Mouse (Mus musculus): ENCODE measurements at regions not wholly inside any gene's neighbourhood (a gene's known extent, or its start where the extent isn't known, plus 50 kb on each side); places are given as distances from the start of the nearest gene placed in this dataset.

DNA sequence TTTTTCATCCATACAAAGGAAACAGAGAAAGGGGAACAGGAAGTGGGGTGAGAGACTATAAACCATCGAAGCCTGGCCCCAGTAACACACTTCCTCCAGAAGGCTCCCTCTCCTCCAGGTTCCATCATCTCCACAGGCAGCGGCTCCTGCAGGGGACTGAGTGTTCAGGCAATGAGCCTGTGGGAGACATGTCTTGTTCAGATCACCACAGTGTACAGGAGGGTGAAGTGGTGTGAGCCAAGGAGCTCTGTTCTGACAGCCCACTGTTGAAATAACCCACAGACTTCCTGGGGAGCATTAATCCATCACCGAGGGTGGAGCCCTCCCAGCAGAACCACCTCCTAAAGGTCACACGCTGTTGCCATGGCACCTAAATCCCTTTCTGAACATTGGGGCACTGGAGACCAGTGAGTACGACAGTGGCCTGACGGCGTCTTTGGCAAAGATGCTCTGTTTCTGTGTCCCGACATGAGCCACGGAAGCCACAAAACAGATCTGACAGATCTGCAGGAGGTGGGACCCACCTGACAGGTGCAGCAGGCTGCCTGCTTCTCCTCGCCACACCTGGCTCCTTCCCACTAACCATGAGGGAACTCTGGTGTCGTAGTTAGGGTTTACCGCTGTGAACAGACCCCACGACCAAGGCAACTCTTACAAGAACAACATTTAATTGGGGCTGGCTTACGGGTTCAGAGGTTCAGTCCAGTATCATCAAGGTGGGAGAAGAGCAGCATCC is 60.9 kb downstream of the Psmg1 start:
- ATAC-seq (ENCODE audit: extremely low read depth, insufficient number of reproducible peaks, low FRiP score, poor library complexity, severe bottlenecking) = peak; percentile 59; the same call in 1 of the 2 replicates

DNA sequence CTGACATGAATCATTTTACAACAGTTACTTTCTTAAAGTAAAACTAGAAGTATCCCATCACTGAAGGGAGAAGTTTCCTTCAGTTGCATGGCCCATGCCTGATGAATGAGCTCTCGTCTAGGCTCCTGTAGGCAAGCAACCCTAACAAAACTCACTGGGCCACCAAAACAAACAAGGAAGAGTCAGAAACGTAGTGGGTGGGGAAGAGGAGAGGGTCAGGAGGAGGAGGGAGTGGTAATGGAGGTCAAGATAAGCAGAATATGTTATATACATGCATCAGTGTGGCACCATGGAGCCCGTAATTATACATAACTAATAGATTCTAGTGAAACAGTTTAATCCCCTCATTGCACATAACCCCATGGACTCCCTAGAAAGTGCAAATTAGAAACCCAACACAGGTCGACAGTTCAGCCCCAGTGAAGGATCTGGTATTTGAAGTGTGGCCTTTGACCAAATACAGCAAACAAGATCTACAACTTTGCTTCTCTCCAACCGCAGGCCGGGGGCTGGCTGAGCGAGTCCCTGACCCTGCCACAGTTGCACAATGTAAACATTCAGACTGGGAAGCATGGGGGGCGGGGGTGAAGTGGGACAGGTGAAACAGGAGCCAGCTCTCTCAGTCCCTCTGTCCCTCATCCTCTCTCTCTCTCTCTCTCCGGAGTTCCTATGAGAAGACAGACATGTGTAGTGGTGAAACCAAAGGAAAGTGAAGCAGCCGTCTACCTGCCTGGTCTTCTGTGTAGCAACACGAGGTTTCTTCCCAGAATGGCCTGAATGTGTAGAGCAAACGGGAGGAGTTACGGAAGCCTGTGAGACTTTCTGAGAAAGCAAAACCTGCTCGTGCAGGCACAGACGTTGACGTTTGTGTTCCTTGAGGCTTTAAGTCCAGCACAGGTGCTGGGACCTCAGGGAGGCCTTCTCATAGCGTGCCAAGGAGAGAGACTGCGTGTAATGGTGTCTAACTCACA is 62.2 kb downstream of the Psmg1 start:
- no peak for ATAC-seq (ENCODE audit: extremely low read depth, insufficient number of reproducible peaks, low FRiP score, poor library complexity, severe bottlenecking)

DNA sequence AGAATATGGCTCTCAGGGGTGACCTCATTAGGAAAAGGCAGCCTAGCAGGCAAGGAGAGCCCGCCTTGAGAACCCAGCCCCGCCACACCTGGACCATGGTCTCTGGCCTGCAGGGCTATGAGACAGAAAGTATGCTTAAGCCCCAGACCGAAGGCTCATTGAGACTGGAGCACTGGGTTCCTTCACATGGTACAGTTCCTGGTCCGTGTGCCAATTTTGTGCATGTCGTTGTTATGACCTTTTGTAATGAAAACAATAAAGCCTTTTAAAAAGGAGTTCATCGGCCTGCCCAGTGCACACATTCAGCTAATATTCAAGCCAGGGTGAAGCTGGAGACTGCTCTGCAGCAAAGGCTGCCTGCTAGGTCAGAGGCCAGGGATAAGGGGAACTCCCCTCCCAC is 64.2 kb downstream of the Psmg1 start:
- ATAC-seq (ENCODE audit: extremely low read depth, insufficient number of reproducible peaks, low FRiP score, poor library complexity, severe bottlenecking) = no peak

DNA sequence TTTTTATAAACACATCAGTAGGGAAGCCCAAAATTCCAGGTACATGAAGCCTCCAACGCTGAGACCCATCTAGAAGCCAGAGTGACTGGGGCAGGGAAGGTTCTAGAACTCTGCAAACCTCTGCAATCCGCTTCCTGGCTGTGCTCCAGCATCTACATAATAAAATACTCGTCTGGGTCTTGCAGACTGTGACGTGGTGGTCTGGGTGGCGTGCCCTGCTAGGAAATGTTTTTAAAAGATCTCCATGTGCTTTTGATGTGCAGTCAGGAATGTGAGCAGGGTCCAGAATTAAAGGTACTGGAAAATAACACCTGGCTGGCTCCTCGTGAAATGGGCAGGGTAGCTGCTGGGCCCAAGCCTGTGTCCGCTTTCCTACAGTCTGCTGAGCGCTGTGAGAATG is 66.0 kb downstream of the Psmg1 start:
- no peak for ATAC-seq (ENCODE audit: extremely low read depth, insufficient number of reproducible peaks, low FRiP score, poor library complexity, severe bottlenecking)

DNA sequence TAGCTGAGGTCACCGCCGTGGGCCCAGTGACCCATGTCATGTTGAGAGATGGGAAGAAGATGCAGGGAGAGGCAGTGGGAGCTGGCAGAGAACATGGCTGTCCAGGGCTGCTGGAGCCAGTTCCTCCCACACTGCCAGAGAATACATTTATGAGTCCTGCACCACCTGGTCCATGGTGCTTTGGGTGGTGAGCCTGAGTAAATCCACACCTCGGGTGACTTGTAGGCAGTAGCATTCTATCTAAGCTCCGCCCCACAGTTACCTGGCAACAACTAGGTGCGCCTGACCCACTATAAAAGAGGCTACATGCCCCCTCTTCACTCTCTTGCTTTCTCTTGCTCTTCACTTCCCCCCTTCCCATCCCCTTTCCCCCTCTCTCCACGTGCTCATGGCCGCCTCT is 66.8 kb downstream of the Psmg1 start:
- no peak for ATAC-seq (ENCODE audit: extremely low read depth, insufficient number of reproducible peaks, low FRiP score, poor library complexity, severe bottlenecking)

DNA sequence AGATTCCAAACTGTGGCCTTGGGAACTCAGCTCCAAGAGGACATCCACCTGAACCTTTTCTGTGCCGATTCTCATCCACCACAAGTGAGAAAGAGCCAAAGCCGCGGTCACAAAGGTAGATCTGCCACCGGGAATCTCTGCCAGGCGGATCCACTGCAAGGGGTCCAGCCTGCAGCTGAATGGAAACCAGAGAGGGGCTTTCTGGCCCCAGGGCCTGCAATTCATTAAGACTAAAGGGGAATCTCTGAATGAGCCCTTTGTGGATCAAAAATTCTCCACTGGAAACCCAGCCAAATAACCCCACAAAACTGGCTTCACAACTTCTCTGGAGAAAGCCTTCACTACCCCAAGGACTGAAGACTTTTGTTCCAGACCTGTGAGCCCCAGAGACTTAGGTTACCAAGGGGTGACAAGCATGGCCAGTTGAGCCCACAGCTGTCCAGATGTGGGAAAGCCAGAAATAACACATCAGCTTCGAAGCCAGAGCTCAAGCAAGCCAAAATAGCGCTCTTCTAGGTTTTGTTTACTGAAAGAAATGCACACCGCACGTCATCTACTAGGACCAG is 68.3 kb downstream of the Psmg1 start:
- ATAC-seq (ENCODE audit: extremely low read depth, insufficient number of reproducible peaks, low FRiP score, poor library complexity, severe bottlenecking) = no peak

DNA sequence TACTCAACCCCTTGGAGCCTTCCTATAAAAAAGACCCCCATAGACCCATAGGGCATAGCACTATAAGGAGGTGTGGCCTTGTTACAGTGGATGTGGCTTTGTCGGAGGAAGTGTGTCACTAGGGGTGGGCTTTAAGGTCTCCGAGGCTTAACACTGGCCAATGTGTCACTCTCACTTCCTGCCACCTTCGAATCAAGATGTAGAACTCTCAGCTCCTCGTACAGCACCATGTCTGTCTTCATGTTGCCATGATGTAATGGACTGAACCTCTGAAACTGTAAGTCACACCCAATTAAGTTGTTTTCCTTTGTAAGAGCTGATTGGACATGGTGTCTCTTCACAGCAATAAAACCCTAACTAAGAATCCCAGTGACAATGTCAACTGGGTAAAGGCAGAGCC is 69.6 kb downstream of the Psmg1 start:
- no peak for ATAC-seq (ENCODE audit: extremely low read depth, insufficient number of reproducible peaks, low FRiP score, poor library complexity, severe bottlenecking)

DNA sequence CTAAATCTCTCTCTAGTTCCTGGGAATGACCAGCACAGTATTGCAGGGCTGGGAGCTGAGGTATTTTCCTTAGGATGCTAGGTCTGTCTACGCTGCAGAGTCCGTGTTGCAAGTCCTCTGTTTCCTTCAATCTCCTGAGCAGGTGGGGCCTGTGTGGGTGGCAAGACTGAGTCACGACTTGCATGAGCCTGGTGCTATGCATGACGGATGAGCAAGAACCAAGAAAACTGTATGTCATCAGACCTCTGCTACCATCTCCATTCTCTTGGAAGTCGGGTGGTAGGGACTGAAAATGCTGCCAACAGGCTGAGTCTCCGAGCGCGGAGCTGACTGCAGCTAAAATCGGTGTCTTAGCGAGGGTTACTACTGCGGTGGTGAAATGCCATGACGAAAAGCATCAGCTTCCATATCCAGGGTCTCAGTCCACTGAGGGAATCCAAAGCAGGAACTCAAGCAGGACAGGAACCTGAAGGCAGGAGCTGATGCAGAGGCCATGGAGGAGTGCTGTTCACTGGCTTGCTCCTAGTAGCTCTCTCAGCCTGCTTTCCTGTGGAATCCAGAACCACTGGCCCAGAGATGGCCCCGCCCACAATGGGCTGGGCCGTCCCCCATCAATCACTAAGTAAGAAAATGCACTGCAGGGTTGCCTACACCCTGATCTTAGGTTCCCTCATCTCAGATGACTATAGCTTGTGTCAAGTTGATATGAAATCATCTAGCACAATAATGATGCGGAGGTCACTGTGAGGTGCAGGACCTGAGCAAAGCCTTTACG is 71.9 kb downstream of the Psmg1 start:
- no peak for ATAC-seq (ENCODE audit: extremely low read depth, insufficient number of reproducible peaks, low FRiP score, poor library complexity, severe bottlenecking)

DNA sequence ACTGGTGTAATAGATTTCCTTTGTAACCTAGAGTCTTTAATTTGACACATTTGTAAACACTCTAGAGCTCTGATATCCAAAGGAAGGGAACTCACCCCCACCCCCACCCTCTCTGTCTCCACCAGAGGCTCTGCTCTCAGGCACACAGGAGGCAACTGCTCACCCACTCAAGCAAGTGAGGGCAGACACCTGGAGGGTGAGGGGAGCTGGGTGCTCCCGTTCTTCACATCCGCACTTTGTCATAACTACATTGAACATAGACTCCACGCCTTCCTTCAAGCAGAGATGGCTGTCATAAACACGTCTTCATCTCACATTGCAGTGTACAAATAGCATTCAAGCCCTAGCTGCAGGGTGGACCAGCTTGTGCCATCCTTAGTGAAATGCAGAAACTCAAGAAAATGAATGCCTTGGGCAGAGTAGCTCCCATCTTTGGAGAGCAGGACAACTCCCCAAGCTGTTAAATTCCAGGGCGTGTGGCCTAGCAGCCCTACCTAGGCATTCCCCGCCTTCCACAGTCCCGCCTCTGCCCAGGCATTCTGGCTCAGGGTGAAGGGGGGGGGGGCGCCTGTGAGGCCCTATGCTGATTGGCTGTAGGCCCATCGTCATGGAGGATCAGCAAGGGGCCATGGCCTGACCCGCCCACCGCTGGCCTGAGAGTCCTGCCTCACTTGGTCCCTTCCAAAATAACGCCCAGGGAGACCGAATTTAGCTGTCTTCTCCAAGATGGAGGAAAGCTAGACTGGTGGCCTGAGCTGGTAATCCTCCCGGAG is 72.9 kb downstream of the Psmg1 start:
- no peak for ATAC-seq (ENCODE audit: extremely low read depth, insufficient number of reproducible peaks, low FRiP score, poor library complexity, severe bottlenecking)

DNA sequence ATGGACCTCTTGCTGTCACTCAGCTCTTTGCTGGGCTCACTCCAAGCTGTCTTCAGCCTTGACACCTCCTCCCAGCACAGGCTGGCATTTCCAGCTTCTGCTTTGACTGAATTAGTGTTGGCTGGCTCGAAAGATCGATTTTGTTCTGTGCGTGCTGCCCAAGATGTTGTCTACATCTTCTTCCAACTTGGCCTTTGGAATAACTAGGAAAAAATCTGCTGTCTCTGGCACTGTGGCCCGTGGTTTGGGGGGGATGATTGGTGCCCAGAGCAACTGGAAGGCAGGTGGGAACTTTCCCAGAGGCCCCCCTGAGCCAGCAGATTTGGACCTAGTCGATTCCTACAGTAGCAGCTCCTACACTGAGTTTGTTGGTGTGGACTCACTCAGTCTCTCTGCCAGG is 76.9 kb downstream of the Psmg1 start:
- ATAC-seq (ENCODE audit: extremely low read depth, insufficient number of reproducible peaks, low FRiP score, poor library complexity, severe bottlenecking) = no peak

DNA sequence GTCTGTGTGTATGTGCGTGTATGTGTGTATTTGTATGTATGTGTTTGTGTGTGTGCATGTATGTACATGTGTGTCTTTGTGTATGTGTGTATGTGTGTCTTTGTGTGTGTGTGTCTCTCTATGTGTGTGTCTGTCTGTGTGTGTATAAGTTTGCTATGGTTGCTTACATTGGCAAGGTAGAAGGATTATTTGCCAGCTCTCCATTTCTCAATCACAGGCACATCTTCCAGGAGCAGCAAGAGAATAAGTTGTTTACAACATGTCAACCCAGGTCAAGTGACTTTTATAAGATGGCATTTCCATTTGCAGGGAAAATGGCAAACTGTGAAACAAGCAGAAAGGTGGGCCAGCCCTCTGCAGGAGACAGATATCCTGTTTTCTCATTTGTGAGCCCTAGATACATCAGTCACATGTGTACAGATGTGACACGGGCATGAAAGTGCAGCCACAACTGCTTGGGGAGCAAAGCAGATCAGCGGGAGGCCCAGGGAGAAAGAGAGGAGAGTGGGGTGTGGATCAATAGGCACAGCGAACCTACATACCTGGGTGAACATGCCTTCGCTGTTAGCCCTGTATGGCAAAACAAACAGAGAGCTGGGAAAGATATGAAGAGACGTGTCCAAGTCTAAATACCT is 86.1 kb downstream of the Psmg1 start:
- ATAC-seq (ENCODE audit: extremely low read depth, insufficient number of reproducible peaks, low FRiP score, poor library complexity, severe bottlenecking) = no peak

DNA sequence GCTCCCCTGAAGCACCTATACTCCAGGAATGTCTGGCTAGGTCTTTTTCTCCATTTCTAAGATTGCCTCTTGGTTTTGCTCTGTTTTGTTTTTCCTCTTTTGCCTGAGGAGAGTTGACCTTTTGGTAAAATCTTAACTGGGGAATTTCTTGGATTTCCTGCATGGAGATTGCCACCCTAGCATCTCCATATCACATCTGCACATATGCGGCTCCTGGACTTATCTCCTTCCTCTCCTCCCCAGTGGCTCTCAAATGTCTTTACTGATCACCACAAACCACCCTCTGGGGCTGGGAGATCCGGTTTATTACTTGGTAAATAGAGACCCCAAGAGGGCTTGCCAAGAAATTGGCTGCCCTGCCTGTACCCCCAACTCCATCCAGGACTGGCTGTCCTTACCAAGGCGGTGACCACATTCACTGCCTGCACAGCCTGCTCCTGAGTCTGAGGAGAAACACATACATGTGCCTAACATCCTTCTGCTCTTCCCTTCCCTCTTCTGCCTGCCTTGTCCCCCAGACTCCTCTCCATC is 87.3 kb downstream of the Psmg1 start:
- ATAC-seq (ENCODE audit: extremely low read depth, insufficient number of reproducible peaks, low FRiP score, poor library complexity, severe bottlenecking) = no peak

DNA sequence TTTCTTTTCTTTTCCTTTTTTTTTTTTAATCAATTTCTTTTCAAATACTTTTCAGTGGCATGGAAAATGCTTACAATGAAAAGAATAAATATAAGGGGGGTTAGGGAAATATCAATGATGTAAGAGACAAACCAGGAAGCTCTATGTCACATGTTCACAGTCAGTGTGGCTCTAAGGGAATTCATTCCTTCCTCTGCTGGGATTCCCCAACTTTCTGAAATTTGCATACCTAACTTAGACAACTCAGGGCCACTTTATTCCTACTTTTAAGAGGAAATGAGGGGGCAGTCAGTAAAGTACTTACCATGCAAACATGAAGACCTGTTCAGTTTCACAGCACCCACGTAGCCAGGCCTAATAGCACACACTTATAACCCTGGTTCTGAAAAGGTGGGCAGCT is 88.6 kb downstream of the Psmg1 start:
- ATAC-seq (ENCODE audit: extremely low read depth, insufficient number of reproducible peaks, low FRiP score, poor library complexity, severe bottlenecking) = no peak

DNA sequence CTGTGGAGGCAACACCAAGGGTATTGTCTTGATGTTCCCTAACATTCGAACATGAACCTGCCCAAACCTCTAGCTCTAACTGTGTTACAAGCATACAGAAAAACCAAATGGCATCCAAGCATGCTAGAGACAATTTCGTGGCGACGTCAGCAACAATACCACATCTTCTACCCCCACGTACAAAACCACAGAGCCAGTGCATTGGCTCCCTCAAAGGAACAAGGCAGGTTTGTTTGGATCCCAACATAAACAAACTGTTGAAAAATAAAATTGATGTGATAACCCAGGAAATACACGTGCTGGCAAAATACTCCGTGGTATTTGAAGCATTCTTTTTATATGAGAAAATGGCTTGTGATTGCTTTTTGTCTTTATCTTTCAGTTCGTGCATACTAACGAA is 89.4 kb downstream of the Psmg1 start:
- ATAC-seq (ENCODE audit: extremely low read depth, insufficient number of reproducible peaks, low FRiP score, poor library complexity, severe bottlenecking) = no peak

DNA sequence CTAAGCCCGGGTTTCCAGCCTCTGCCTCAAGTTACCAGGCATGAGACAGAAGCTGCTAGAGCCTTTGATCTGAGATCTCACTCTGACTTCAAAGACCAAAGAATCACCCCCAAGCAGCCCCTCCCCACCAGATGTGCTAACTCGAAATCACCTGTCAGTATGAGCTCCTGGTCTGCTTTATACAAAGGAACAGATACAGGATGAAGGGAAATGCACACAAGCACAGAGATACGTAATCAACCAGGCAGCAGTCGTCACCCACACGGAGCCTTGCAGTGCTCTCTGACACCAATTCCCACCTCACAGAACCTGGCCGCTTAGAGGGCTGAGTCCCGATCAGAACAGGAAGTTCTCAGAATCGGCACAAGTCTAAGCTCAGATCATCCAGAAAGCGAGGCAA is 90.6 kb downstream of the Psmg1 start:
- ATAC-seq (ENCODE audit: extremely low read depth, insufficient number of reproducible peaks, low FRiP score, poor library complexity, severe bottlenecking) = no peak

DNA sequence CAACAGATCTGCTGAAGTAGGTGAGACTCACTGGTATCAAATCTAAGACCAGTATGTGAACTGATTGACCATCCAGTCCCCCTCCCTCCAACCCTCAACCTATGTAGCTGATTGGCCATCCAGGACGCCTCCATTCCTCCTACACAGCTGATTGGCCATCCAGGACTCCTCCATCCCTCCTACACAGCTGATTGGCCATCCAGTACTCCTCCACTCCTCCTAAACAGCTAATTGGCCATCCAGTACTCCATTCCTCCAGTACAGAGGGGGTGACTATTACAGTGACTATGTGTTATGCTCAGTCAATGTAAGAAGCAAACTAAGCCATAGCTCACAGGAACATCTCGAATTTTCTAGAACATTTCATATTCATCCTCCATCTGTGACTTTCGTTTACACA is 91.1 kb downstream of the Psmg1 start:
- no peak for ATAC-seq (ENCODE audit: extremely low read depth, insufficient number of reproducible peaks, low FRiP score, poor library complexity, severe bottlenecking)

DNA sequence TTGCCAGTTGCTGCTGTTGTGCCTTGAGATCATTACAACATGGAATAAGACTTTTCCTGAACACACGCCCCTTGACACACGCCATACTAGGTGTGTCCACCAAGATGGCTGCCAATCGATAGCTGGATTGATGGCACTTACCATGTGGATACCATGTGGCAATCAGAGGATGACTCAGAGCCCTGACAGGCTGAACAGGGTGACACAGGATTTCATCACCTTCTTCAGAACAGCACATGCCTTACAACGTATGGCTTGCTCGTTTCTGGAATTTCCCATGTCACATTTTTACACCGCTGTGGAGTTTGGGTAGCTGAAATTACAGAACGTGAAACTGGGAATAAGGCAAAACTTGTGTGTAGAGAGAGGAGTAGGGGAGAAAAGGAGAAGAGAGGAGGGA is 92.9 kb downstream of the Psmg1 start:
- ATAC-seq (ENCODE audit: extremely low read depth, insufficient number of reproducible peaks, low FRiP score, poor library complexity, severe bottlenecking) = 0 out of 2 replicates have a peak, but pooled peaks have one; percentile 20

DNA sequence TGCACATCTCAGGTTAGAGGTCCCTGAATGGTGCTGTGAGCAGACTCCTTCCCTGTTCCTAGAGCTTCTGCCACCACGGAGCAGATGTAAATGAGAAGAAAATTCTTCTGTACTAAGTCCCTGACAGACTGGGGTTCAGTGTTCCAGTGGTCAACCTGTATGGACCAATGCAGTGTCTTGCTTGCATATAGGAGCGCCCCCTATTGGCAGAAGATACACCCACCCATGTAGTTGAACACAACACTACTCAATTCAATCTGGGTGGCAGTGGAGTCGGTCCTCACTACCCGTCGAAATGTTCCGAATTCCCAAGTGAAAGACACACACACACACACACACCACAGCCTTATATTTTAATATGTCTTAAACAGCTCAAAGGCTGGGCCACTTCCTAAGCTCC is 94.6 kb downstream of the Psmg1 start:
- no peak for ATAC-seq (ENCODE audit: extremely low read depth, insufficient number of reproducible peaks, low FRiP score, poor library complexity, severe bottlenecking)

All from neutrophil, adult 5-6 weeks (primary cell).